Mouse (Mus musculus): Measurements from ENCODE around the gene Slco6c1. TPM values are rescaled to one million over a fixed set of nuclear protein-coding genes. Genes with fewer than 3 reads are reported as not detected.

Gene Slco6c1
- polyA plus RNA-seq (2015; fragmentation: Nextera tagmentation; extraction: Ambion mirVana): not detected in 2 replicates

- no peak for DNase-seq (ENCODE audit: low spot score)
Observed at GRCm38 (mm10) chr1:97128201-97128600, at the start of gene Slco6c1. Slco6c1 (minus strand) TSS chr1:97128301.

DNA sequence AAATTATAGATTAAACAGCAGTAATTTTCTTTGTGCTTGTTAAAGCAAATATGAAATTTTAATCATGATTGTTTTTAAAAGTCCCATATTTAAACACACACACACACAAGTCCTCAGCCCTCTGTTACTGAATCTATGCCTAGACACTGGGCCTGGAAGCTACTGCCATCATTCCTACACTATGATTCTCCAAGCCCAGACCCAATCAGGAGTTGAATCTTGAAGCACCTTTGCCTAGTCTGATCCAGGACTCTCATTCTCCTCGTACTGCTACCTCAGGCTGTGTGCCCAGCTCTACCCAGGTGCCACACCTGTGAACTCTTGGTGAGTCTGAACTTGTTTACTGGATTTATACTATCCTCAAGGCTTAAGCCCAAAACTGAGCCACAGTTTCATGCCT lies 89.1 kb downstream of the Slco6c1 start:
- DNase-seq (ENCODE audit: low spot score): no peak

DNA sequence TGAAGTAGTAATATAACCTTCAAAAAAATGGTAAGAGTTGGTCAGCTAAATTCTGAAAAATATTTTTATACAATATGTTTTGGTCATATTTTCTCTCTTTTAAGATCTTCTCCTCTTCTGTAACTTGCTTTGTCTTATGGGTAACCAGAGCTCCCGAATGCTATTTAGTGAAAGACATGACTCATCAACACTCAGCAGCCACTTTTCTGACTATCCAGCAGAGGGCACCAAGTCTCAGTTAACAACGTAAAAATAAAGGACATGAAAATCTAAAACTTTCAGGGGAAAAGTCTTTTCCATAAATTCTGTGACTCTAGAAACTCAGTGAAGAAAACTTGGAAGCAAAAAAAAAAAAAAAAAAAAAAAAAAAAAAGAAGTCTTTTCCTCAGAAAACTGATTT lies 89.6 kb downstream of the Slco6c1 start:
- peak; percentile 16 for DNase-seq (ENCODE audit: low spot score)

DNA sequence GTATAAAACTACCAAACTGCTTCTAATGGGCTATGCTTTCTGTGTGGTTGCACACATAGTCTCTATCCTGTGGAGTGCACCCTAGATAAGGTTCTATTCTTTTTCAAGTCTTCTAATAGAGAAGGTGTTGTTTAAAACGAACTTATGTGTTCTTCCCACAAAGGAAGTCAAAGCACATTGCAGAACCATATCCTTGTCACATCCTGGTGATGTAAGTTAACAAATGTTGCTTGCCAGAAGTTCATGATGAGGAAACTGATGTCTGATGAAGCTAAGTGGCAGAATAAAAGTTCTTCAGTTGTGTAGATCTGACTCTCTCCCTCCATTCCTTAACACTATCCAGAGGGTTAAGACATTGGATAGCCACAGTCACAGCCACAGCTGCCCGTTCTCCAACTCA lies 90.1 kb downstream of the Slco6c1 start:
- DNase-seq (ENCODE audit: low spot score): no peak

DNA sequence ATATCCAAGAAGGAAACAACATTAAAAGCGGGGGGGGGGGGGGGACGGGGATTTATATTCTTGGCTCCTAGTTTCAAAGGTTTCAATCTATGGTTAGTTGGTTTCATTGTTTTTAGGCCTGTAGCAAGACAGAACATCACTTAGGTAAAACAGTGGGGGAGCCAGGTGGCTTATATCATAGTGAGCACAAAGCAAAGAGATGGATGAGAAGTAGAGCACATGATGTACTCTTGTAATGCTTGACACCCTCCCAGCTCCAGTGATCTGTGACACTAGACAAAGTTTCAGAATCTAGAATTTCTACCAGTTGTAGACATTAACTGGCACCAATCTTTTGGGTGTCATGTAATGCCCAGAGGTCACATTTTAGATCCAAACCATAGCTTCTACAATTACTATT lies 106.7 kb downstream of the Slco6c1 start:
- DNase-seq (ENCODE audit: low spot score): no peak

DNA sequence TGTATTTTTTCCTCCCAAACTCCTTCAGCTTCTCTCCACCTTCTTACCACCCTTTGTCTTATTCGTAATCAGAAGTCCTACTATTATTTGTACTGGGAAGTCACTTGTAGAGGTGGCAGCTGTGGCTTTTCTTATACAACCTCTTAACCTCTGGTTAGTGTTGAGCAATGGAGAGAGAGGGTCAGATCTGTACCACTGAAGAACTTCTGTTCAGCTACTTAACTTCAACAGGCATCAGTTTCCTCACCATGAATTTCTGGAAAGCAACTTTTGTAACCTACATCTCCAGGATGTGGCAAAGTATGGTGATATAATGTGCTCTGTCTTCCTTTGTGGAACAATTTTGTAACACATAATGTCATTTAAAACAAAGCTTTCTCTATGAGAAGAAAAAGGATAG lies 108.7 kb downstream of the Slco6c1 start:
- DNase-seq (ENCODE audit: low spot score): no peak

- peak; percentile 21 for DNase-seq (ENCODE audit: low spot score)
Observed at GRCm38 (mm10) chr1:97018978-97019377, 109.1 kb downstream of the Slco6c1 start.
